Mouse (Mus musculus) adrenal gland, postnatal 10 days (tissue): ENCODE measurements at regions not wholly inside any gene's neighbourhood (a gene's known extent, or its start where the extent isn't known, plus 50 kb on each side); places are given as distances from the start of the nearest gene placed in this dataset.

ENCODE experiments used
- DNase-seq: peaks from one replicate; pipeline ENCODE4 v3.0.0; 2021; ENCODE audit warnings: mixed read lengths

GRCm38 (mm10) chr16:84318091-84318490, 196.8 kb upstream of the A730009L09Rik start:
- no peak for DNase-seq

GRCm38 (mm10) chr16:84321569-84321968, 193.4 kb upstream of the A730009L09Rik start:
- no peak for DNase-seq

- DNase-seq, result no peak
These were observed 184.6 kb upstream of the A730009L09Rik start for GRCm38 (mm10) chr16:84330293-84330692.

GRCm38 (mm10) chr16:84346089-84346488, 168.8 kb upstream of the A730009L09Rik start:
- DNase-seq, result no peak

GRCm38 (mm10) chr16:84355118-84355517, 159.8 kb upstream of the A730009L09Rik start:
- no peak for DNase-seq

GRCm38 (mm10) chr16:84365969-84366368, 149.0 kb upstream of the A730009L09Rik start:
- DNase-seq, result peak; percentile 7

- DNase-seq, result no peak
These were observed 145.8 kb upstream of the A730009L09Rik start for GRCm38 (mm10) chr16:84368928-84369682.

GRCm38 (mm10) chr16:84378461-84378860, 136.5 kb upstream of the A730009L09Rik start:
- no peak for DNase-seq

GRCm38 (mm10) chr16:84391756-84392155, 123.2 kb upstream of the A730009L09Rik start:
- no peak for DNase-seq

GRCm38 (mm10) chr16:84394895-84395294, 120.0 kb upstream of the A730009L09Rik start:
- DNase-seq, result no peak

- no peak for DNase-seq
These were observed 93.3 kb upstream of the A730009L09Rik start for GRCm38 (mm10) chr16:84421650-84422049.

GRCm38 (mm10) chr16:84426990-84427540, 87.9 kb upstream of the A730009L09Rik start:
- DNase-seq, result no peak

- DNase-seq, result no peak
These were observed 58.3 kb upstream of the A730009L09Rik start for GRCm38 (mm10) chr16:84456596-84456995.

GRCm38 (mm10) chr16:84462150-84462549, 52.8 kb upstream of the A730009L09Rik start:
- no peak for DNase-seq
